Mouse (Mus musculus) gastrocnemius, postnatal 25 days (tissue): ENCODE measurements around the gene Pafah1b2. TPM values are rescaled to one million over a fixed set of nuclear protein-coding genes. Genes with fewer than 3 reads are reported as not detected.

Experiments
- DNase-seq: peaks from one replicate; pipeline ENCODE4 v3.0.0; 2022
- total RNA-seq, 2 experiments: library from RNA; stranded (reverse); gene quantifications; 1 replicate in 1 of 2; 2 replicates in 1 of 2; pipeline ENCODE4 v1.2.3; 2021

Pafah1b2 gene
- total RNA-seq, 2 experiments from 2014 or later, result 27.8 to 32.2 TPM

DNA sequence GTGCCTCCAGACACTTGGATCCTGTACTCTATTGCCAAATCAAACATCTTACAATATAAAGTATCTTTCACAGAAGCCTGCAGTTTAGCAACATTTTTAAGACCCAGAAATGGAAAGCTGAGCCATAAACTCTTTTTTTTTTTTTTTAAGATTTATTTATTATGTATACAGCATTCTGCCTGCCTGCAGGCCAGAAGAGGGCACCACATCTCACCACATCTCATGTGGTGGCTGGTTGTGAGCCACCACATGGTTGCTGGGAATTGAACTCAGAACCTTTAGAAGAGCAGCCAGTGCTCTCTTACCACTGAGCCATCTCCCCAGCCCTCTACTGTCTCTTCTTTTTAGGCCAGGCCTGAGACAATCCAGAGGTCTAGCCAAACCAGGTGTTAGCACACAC is 31.2 kb downstream of the Pafah1b2 start:
- no peak for DNase-seq

- no peak for DNase-seq
These were observed 31.9 kb downstream of the Pafah1b2 start for GRCm38 (mm10) chr9:45980611-45981010.

- DNase-seq, result no peak
These were observed 32.7 kb downstream of the Pafah1b2 start for GRCm38 (mm10) chr9:45979778-45980177.

GRCm38 (mm10) chr9:45976884-45977283 is 35.6 kb downstream of the Pafah1b2 start:
- no peak for DNase-seq

- DNase-seq, result no peak
These were observed 48.9 kb downstream of the Pafah1b2 start for GRCm38 (mm10) chr9:45963577-45963976.

GRCm38 (mm10) chr9:45961855-45962254 is 50.6 kb downstream of the Pafah1b2 start:
- DNase-seq, result no peak

GRCm38 (mm10) chr9:45959661-45960060 is 52.8 kb downstream of the Pafah1b2 start:
- DNase-seq, result no peak

DNA sequence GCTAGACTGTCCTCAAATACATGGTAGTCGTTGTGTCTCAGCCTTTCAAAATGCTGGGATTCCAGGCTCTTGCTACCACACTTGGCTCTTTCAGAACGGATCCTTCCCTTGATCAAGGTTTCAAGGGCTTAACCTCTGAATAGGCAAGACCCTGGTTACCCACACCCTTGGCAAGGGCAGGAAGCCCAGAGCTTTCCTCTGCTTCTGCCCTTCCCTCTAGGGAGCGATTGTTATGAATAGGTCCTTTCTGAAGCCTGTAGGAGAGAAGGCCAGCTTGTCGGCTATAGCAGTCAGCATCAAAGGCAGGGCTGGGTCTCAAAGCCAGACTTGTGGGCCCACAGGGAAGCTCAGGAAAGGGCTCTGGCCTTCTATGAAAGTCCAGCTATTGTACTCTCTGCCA is 53.6 kb downstream of the Pafah1b2 start:
- DNase-seq, result no peak

- no peak for DNase-seq
These were observed 54.3 kb downstream of the Pafah1b2 start for GRCm38 (mm10) chr9:45958023-45958670.

DNA sequence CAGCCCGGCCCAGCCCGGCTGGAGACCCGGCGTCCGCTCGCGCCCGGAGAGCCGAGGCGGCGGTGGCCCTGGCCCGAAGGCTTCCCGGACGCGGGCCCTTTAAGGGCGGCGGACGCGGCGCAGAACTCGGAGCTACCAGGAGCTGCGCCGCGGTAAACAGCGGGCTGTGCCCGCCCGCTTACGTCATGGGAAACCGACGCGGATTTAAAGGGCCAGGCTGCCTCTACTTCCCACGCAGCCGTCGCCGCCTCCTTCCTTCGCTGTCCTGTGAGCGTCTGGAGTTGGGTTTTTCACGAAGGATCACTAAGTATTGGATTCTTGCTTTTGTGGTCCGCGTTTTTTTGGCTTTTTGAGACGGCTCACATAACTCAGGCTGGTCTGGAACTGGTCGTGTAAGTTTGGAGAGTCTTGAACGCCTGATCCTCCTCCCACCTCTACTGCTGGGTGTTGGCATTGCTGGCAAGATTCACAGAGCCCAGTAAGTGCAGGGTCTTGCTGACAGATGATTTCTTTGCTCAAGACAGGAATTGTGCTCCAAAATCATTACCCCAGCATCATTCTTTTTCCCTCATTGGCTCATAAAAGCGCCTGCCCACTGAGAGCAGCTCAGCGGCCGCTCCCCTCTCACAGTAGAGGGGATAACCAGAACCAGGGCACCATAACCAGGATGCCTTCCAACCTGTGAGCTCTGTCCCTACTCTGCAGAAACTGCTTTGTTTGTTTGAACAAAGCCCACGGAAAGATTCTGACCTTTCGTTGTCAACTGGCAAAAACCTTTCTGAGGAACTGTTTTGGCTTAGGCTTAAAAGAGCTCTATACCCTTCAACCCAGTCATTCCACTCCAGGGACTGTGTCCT is 57.2 kb downstream of the Pafah1b2 start, which contains the start of gene Sidt2:
Gene Sidt2 (minus strand): TSS at position 152 of the 857 bp plus-strand sequence.
- peak; percentile 88 for DNase-seq

- DNase-seq, result peak; percentile 48
These were observed 58.0 kb downstream of the Pafah1b2 start for GRCm38 (mm10) chr9:45954294-45955106.

DNA sequence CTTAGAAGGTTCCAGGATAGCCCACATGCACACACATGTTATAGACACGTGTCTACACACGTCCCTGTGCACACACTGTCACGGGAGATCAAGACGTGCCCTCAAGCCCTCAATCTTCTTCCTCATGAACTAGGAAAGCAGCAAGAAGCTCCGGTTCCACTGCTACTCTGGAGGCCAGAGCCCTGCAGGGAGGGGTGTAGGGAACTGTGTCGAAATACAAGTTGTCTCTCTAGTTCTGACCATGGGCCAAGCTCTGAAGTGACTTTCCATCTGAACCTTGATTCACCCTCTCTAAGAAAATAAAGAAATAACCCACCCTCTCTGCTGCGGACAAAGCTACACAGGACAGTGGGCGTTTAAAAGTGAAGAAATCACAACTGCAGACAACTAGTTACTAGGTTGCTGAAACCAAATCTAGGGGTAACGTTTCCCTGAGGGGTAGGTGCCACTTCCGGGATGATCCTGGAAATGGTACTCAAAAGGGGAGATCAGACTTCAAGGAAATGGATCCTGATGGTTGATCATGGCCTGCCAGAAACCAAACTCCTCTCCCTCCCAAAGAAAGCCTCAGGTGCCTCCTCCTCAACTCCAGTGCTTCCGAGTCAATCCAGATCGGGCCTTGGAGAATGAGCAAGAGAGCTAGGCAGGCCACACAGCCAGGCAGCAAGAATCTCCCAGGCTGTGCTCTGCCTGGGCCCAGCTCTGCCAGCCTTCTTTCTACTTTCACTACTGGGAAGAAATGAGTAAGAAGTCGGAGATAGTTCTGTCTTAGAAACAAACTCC is 58.8 kb downstream of the Pafah1b2 start:
- DNase-seq, result peak; percentile 9

GRCm38 (mm10) chr9:45952890-45953289 is 59.6 kb downstream of the Pafah1b2 start:
- DNase-seq, result no peak

- no peak for DNase-seq
These were observed 60.4 kb downstream of the Pafah1b2 start for GRCm38 (mm10) chr9:45952057-45952456.

DNA sequence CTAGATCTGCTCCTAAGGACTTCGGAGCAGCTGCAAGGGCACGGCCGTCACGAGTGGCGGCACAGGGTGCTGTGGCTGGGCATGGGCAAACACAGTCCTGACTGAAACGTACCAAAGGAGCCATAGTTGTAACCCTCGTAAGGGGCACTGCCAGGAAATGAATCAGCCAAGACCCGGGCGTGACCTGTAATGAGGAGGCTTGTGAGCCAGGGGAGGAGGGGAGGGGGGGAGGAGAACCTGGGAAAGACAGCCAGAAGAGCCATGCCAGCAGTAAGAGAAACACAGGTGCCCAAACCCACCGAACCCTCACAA is 65.7 kb downstream of the Pafah1b2 start:
- no peak for DNase-seq

GRCm38 (mm10) chr9:45946182-45946871 is 66.2 kb downstream of the Pafah1b2 start:
- peak; percentile 4 for DNase-seq

DNA sequence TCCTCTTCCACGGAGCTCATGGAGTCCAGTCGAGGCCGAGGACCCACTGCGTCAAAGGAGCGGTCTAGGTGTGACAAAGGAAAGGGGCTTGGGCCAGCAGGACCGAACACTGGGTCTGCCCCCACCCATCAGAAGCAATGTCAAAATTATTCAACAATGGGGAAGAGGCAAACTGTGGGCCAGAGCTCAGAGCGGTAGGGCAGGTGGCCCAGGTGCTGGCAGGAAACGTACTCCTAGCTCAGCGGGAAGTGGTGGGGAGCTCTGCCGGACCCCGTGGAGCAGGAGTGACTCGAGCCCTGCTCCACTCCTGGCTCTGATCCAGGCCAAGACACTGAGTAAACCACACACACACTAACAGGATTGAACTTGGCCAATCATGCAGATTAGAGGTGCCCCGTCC is 66.8 kb downstream of the Pafah1b2 start:
- DNase-seq, result peak; percentile 5

DNA sequence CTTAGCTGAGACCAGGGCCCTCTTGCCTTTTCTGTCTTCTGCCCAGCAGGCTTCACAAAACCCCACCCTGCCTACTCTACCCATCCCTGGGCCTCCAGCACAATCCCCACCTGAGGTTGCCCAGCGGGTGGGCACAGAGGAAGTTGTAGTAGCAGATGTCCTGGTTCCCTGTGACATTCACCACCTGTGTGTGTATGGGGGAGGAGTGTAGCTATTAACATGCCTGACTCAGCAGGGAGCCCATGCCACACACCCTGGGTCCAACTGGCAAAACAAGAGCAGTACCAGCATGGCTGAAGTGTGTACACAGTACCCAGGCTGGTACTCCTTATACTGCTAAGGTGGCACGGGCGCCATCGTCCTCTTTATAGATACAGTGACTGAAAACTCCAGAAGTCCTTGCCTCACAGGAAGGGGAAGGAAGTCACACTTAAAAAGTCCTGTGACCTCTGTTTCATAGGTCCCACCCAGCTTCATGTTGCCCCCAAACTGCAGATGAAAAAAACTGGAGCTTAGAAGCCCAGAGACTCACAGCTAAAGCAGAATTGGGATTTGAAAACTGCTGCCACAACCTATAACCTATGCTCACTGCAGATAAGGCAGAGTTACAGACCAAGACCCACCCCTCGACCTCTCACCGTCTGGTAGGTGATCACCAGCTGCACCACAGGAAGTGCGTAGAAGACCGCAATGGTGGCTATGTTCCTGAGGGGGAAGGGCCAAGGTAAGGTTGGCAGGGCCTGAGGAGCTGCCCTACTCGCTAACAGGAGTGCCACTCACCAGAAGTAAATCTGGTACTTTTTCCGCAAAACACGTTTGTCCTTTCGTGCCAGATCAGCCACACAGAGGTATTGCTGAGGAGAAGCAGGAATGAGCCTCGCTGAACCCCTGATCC is 67.7 kb downstream of the Pafah1b2 start:
- DNase-seq, result no peak

DNA sequence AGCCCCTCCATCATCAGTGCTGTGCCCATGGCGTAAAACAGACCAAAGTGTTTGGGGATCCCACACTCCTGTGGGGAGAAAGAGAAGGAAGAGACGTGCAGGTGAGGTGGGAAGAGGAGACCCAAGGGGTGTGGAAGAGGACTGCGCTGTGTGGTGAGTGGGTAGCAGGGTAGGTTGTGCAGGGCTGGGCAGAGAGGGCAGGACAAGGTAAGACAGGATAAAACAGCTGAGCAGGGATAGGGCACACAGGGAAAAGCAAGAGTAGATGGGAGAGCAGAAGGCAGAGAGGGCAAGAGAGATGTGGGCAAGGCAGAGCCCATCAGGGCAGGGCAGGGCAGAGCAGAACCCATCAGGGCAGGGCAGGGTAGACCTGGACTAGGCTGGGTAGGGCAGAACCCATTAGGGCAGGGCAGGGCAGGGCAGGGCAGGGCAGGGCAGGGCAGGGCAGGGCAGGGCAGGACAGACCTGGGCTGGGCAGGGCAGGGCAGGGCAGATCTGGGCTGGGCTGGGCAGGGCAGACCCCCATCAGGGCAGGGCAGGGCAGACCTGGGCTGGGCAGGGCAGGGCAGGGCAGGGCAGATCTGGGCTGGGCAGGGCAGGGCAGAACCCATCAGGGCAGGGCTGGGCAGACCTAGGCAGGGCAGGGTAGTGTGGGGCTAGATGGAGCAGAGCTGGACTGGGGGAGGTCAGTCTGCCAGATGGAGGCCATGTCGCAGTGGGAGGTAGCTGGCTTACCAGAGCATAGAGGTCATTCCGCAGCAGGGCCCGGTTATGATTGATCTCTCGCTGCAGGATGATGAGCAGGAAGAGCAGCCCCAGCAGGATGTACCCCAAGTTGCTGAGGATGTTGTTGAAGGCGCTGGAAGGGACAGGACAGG is 68.6 kb downstream of the Pafah1b2 start:
- DNase-seq, result no peak
